Mouse (Mus musculus) erythroblast, embryonic 14.5 days (primary cell): ENCODE measurements around the gene Nudt16l1.

Experiments used
- GATA1 ChIP-seq: IDR thresholded peaks from 2 replicates; pipeline ENCODE4 v1.6.1; 2012; ENCODE audit warnings: low read length, inconsistent platforms, mixed read lengths
- TAL1 ChIP-seq: IDR thresholded peaks from 3 replicates; pipeline ENCODE4 v1.6.1; 2012; ENCODE audit warnings: low read length, inconsistent platforms, mixed read lengths

- TF ChIP-seq GATA1: no peak
- no peak for TF ChIP-seq TAL1
Measured at GRCm38 (mm10) chr16:4932429-4932828, 6.1 kb upstream of the Nudt16l1 start.
